Mouse (Mus musculus) spleen, adult 18-20 months (tissue): ENCODE data around the gene Gse1.

ENCODE experiments used
- DNase-seq, 2 experiments: peaks; one replicate each; pipeline ENCODE4 v3.0.0; 2022; ENCODE audit warnings: mixed read lengths in 2 of 2

Gse1 gene

GRCm38 (mm10) chr8:120520707-120521590 lies 292.7 kb downstream of the Gse1 start:
- no peak for DNase-seq

- DNase-seq = no peak
Measured at GRCm38 (mm10) chr8:120521591-120521965, 293.3 kb downstream of the Gse1 start.

GRCm38 (mm10) chr8:120523641-120524040 lies 295.4 kb downstream of the Gse1 start:
- DNase-seq = no peak

GRCm38 (mm10) chr8:120525135-120525534 lies 296.9 kb downstream of the Gse1 start:
- DNase-seq = no peak

GRCm38 (mm10) chr8:120525832-120526231 lies 297.6 kb downstream of the Gse1 start:
- DNase-seq = no peak

GRCm38 (mm10) chr8:120526577-120526976 lies 298.3 kb downstream of the Gse1 start:
- no peak for DNase-seq

- no peak for DNase-seq
Measured at GRCm38 (mm10) chr8:120528332-120528731, 300.1 kb downstream of the Gse1 start.

- DNase-seq = no peak
Measured at GRCm38 (mm10) chr8:120529226-120529625, 301.0 kb downstream of the Gse1 start.

- no peak for DNase-seq
Measured at GRCm38 (mm10) chr8:120530954-120531656, 302.8 kb downstream of the Gse1 start.

GRCm38 (mm10) chr8:120531775-120532516 lies 303.7 kb downstream of the Gse1 start:
- DNase-seq = no peak

GRCm38 (mm10) chr8:120532517-120533215 lies 304.4 kb downstream of the Gse1 start:
- peak in 1 of 2 experiments; percentile 45 for DNase-seq

- no peak for DNase-seq
Measured at GRCm38 (mm10) chr8:120533380-120533779, 305.1 kb downstream of the Gse1 start.

GRCm38 (mm10) chr8:120534080-120534479 lies 305.8 kb downstream of the Gse1 start:
- no peak for DNase-seq

- DNase-seq = peak; percentile 62 to 69
Measured at GRCm38 (mm10) chr8:120534504-120535368, 306.5 kb downstream of the Gse1 start.

- DNase-seq = peak in 1 of 2 experiments; percentile 47
Measured at GRCm38 (mm10) chr8:120535452-120536305, 307.4 kb downstream of the Gse1 start.

GRCm38 (mm10) chr8:120536306-120537206 lies 308.3 kb downstream of the Gse1 start:
- peak in 1 of 2 experiments; percentile 32 for DNase-seq

- DNase-seq = peak; percentile 79
Measured at GRCm38 (mm10) chr8:120537207-120537817, 309.1 kb downstream of the Gse1 start.

GRCm38 (mm10) chr8:120537818-120538396 lies 309.7 kb downstream of the Gse1 start:
- DNase-seq = peak; percentile 38 to 51
